Mouse (Mus musculus) bone marrow, adult 2 months (tissue): ENCODE results near the gene Acvr1. TPM values are rescaled to one million over a fixed set of nuclear protein-coding genes. Genes with fewer than 3 reads are reported as not detected.

Experiments used
- H3K27ac ChIP-seq: fragments of 200-500 bp; 2 replicates; pipeline ENCODE4 v1.5.1; 2012; ENCODE audit warnings: low read depth, mild to moderate bottlenecking, control low read depth, inconsistent platforms, low read length; ENCODE audit not compliant: control insufficient read depth, poor library complexity, insufficient read depth
- H3K4me1 ChIP-seq: fragments of 200-500 bp; 2 replicates; pipeline ENCODE4 v1.6.1; 2011; ENCODE audit warnings: low read length; ENCODE audit not compliant: control insufficient read depth, insufficient read depth
- H3K4me3 ChIP-seq: fragments of 200-500 bp; replicated peaks from 2 replicates; pipeline ENCODE3; 2011; ENCODE audit warnings: mild to moderate bottlenecking, low read depth, low read length, control low read depth; ENCODE audit not compliant: control insufficient read depth
- CTCF ChIP-seq: fragments of 200-500 bp; IDR thresholded peaks from 2 replicates; pipeline ENCODE4 v1.5.1; 2011; ENCODE audit warnings: low read length, control low read depth; ENCODE audit not compliant: control insufficient read depth, insufficient read depth
- POLR2A ChIP-seq: fragments of 200-500 bp; IDR thresholded peaks from 2 replicates; pipeline ENCODE4 v1.6.1; 2011; ENCODE audit warnings: low read depth, mild to moderate bottlenecking, control low read depth, low read length, borderline replicate concordance; ENCODE audit not compliant: control insufficient read depth
- WGBS: fragments of 180-500 bp; shearing (Covaris S2); methylation state at CpG from one replicate; pipeline ENCODE4 v1.1.7; 2018; 5-methylcytosine and 5-hydroxymethylcytosine counted together
- polyA plus RNA-seq: library from polyadenylated mRNA; stranded (reverse); fragments of >200 nt; gene quantifications from 2 replicates; pipeline ENCODE4 v1.2.4, GENCODE M21; 2011; ENCODE audit warnings: low replicate concordance; ENCODE audit not compliant: missing spikeins, insufficient read depth, insufficient read length

Gene Acvr1
- polyA plus RNA-seq, 1 experiment: 3.1 TPM

DNA sequence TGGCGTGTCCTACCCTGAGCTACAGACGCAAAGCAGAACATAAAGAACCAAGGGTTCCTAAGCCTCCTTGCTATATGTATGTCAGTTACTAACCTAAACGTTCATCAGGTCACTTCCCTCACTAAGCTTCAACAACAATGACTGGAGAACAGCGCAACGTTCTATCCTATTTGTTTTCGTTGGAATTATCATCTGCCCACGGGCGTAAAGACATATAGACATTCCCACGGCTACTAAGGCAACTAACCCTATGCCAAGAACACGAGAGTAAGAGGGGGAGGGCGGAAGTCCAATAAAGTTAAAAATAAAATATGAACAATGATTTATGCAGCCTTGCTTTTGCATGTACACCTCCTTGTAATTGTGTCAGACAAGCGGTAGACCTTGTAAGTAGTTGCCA lies 43.9 kb downstream of the Acvr1 start:
- 85% methylated on average over 12 of the region's 12 CpGs for WGBS
- no peak for TF ChIP-seq POLR2A
- TF ChIP-seq CTCF: no peak
- Histone ChIP-seq H3K4me1 (no peaks in the 10 kb centered on the region), H3K27ac (no peak overlapping the region), H3K4me3 (no peak overlapping the region)

GRCm38 (mm10) chr2:58521621-58522020 lies 45.3 kb downstream of the Acvr1 start:
- H3K4me1 ChIP-seq: no peaks in the 10 kb centered on the region
- TF ChIP-seq POLR2A (no peak), CTCF (no peak)
- H3K4me3 ChIP-seq: no peak overlapping the region
- WGBS: 83% methylated on average over 6 of the region's 6 CpGs
- no peak overlapping the region for H3K27ac ChIP-seq

DNA sequence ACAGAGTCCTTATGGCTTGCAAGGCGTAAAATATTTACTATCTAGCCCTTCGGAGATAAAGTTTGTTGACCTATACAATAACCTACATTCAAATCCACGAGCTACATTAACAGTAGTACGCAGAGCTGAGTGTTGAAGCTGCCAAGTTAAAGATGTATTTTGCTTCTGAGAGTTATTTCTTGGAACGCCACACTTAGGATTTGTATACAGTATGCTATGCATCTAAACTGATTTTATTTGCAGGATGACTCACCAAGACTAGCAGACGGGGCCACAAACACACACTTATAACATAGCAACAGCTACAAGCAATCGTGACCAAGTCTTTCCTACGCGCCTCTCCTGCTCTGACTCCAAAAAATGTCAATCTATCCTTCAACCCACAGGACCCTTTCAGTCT lies 46.2 kb downstream of the Acvr1 start:
- TF ChIP-seq POLR2A (no peak), CTCF (no peak)
- no peaks in the 10 kb centered on the region for H3K4me1 ChIP-seq
- no peak overlapping the region for H3K4me3 ChIP-seq
- H3K27ac ChIP-seq: no peak overlapping the region
- 88% methylated on average over 9 of the region's 9 CpGs for WGBS

- no peak for TF ChIP-seq POLR2A
- TF ChIP-seq CTCF: no peak
- 72% methylated on average over 1 of the region's 1 CpGs for WGBS
- H3K27ac ChIP-seq: no peak overlapping the region
- no peak overlapping the region for H3K4me3 ChIP-seq
- H3K4me1 ChIP-seq: no peaks in the 10 kb centered on the region
Measured at GRCm38 (mm10) chr2:58518517-58518916, 48.4 kb downstream of the Acvr1 start.

DNA sequence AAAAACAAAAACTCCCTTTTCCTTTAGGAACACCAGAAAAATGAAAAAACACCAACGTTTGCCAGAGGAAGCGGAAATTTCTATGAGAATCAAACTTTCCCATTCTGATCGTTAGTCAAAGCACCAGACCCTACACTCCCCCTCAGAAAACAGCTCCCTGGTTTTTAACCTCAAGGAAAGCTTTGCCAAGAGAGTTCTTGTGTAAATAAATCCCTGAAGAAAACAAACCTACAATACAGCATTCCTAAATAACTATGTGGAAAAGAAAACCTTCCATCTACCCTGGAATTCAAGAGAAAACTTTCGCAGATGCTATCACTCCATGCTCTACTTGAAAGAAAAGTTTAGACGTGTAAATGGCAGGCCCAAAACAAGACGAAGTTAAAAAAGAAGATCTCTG lies 50.0 kb downstream of the Acvr1 start:
- TF ChIP-seq CTCF: no peak
- TF ChIP-seq POLR2A: no peak
- Histone ChIP-seq H3K27ac (no peak overlapping the region), H3K4me3 (no peak overlapping the region), H3K4me1 (no peaks in the 10 kb centered on the region)
- 78% methylated on average over 6 of the region's 6 CpGs for WGBS

DNA sequence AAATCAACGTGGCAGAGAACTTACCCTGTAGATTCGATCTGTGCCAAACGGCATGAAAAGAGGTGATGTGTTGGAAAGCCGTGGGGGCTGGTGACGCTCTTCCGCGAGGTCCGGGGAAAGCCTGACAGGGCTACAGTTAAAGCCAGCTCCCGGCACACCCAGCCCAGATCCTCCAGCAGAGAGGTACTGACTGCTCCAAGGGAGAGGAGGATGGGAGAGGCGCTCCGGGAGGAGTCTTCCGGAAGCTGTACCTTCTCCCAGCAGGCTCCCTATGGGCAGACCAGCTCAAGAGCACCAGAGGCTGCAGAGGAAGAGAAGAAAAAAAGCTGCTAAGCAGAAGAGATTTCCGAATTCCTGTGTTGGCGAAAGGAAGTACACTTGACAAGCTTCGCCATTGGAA lies 51.0 kb downstream of the Acvr1 start:
- 79% methylated on average over 15 of the region's 15 CpGs for WGBS

GRCm38 (mm10) chr2:58514489-58514888 lies 52.5 kb downstream of the Acvr1 start:
- H3K4me1 ChIP-seq: no peaks in the 10 kb centered on the region
- TF ChIP-seq POLR2A: no peak
- TF ChIP-seq CTCF: no peak
- 90% methylated on average over 11 of the region's 11 CpGs for WGBS
- H3K27ac ChIP-seq: no peak overlapping the region
- no peak overlapping the region for H3K4me3 ChIP-seq

More for the DNA sequence above, 51.0 kb downstream of the Acvr1 start:
- Histone ChIP-seq H3K4me1 (no peaks in the 10 kb centered on the region), H3K4me3 (no peak overlapping the region), H3K27ac (no peak overlapping the region)
- TF ChIP-seq POLR2A (no peak), CTCF (no peak)

- Histone ChIP-seq H3K27ac (no peak overlapping the region), H3K4me3 (no peak overlapping the region), H3K4me1 (no peaks in the 10 kb centered on the region)
- 65% methylated on average over 3 of the region's 3 CpGs for WGBS
- TF ChIP-seq CTCF (no peak), POLR2A (no peak)
Measured at GRCm38 (mm10) chr2:58513212-58513611, 53.7 kb downstream of the Acvr1 start.

DNA sequence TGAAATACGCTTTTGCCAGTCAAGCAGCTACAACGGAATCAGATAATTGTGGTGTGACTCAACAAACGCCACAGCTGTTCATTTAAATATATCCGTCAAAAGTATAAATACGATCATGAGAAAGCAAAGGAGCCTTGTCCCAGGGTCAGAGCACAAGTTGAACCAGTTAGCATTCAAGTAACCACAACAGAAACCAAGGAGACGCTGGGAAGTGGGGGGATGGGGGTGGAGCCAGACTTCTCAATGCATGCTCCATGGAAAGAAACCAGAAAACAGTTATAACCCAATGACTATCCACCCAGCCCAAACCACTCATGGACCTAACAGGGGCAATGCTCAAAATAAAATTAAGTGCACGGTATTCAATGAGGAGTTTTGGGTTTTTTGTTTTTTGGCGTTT lies 56.8 kb downstream of the Acvr1 start:
- Histone ChIP-seq H3K4me1 (no peaks in the 10 kb centered on the region), H3K4me3 (no peak overlapping the region), H3K27ac (no peak overlapping the region)
- WGBS: 80% methylated on average over 8 of the region's 8 CpGs
- no peak for TF ChIP-seq CTCF
- no peak for TF ChIP-seq POLR2A

DNA sequence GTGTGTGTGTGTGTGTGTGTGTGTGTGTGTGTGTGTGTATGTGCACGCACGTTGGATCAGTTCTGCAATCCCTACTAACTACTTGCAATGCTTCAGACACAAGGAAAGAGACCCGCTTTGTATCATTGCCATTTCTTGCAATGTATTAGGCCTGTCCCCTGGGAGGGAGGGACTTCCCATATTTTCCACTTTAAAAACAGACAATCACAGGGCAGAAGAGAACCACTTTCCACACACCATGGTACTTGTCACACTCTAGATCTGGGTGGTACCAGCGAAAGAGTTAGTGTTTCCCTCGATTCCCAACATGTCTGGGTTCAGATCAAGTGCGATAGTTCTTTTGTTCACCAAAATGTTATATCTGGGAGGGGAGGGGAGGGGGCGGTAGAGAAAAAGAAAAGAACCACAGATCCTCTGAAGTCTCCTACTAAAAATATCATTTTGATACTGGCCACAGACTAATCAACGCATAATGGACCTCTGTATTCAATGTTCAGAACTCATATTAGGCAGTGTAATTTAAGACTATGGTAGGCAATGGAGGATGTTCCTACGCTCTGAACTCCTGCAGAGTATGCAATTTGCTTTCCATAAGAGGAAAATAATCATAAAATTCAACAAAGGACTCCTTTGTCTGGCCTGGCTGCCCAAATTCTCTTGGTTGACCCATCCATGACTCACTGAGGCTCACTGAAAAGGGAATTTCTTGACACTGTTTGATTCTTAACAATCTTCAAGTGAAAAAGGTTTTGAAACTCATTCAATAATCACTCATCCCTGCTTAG lies 61.5 kb downstream of the Acvr1 start:
- H3K4me3 ChIP-seq: no peak overlapping the region
- 82% methylated on average over 9 of the region's 9 CpGs for WGBS
- H3K4me1 ChIP-seq: no peaks in the 10 kb centered on the region
- TF ChIP-seq POLR2A (no peak), CTCF (no peak)
- no peak overlapping the region for H3K27ac ChIP-seq
